Mouse (Mus musculus): ENCODE results near the gene Bmt2.

GRCm38 (mm10) chr6:13696882-13697281 is 19.1 kb upstream of the Bmt2 start:
- TF ChIP-seq CTCF (IDR thresholded peaks at IDR 0.05; ENCODE audit: low read depth, low read length) (no peak), TAL1 (conservative IDR thresholded peaks at IDR 0.05; ENCODE audit: low read depth, low read length) (no peak)
